Mouse (Mus musculus) forebrain, embryonic 13.5 days (tissue): Measurements from ENCODE around the gene Zfp811. TPM values are rescaled to one million over a fixed set of nuclear protein-coding genes. Genes with fewer than 3 reads are reported as not detected.
"Not testable (repeated sequence)": the region's sequence is repeated elsewhere in the genome, so short reads cannot be mapped to it uniquely, and the experiment has no call there.

ENCODE experiments used
- ATAC-seq: fragments of 200-750 bp; cut with Nextera tagmentation; 2 replicates; pipeline ENCODE4 v1.8.0; 2017
- H3K27ac ChIP-seq: fragments of 300-500 bp; sonication (generic); 2 replicates; pipeline ENCODE4 v1.5.1; 2015; ENCODE audit warnings: inconsistent platforms, mild to moderate bottlenecking, moderate library complexity
- H3K27me3 ChIP-seq: fragments of 300-500 bp; sonication (generic); 2 replicates; pipeline ENCODE4 v1.6.1; 2015; ENCODE audit warnings: mild to moderate bottlenecking, inconsistent platforms
- H3K36me3 ChIP-seq: fragments of 300-500 bp; sonication (generic); 2 replicates; pipeline ENCODE4 v1.6.1; 2015; ENCODE audit warnings: mild to moderate bottlenecking, inconsistent platforms; ENCODE audit not compliant: poor library complexity, severe bottlenecking
- H3K4me1 ChIP-seq: fragments of 300-500 bp; sonication (generic); 2 replicates; pipeline ENCODE4 v1.6.1; 2015; ENCODE audit warnings: inconsistent platforms
- H3K4me2 ChIP-seq: fragments of 300-500 bp; sonication (generic); 2 replicates; pipeline ENCODE4 v1.6.1; 2015; ENCODE audit warnings: inconsistent platforms, mild to moderate bottlenecking, moderate library complexity
- H3K4me3 ChIP-seq: fragments of 300-500 bp; sonication (generic); 2 replicates; pipeline ENCODE4 v1.5.1; 2015; ENCODE audit warnings: mild to moderate bottlenecking, inconsistent platforms
- H3K9ac ChIP-seq: fragments of 300-500 bp; sonication (generic); 2 replicates; pipeline ENCODE4 v1.6.1; 2015; ENCODE audit warnings: mild to moderate bottlenecking, inconsistent platforms
- H3K9me3 ChIP-seq: fragments of 300-500 bp; sonication (generic); replicated peaks from 2 replicates; pipeline ENCODE4 v1.6.1; 2016; ENCODE audit warnings: inconsistent platforms
- WGBS: fragments of 180-500 bp; shearing (Covaris S2); methylation state at CpG from one replicate; pipeline ENCODE4 v1.1.7; 2015; 5-methylcytosine and 5-hydroxymethylcytosine counted together
- polyA plus RNA-seq: library from polyadenylated mRNA; unstranded; fragments of >200 nt; fragmentation: Nextera tagmentation; extraction: Ambion mirVana; gene quantifications from 2 replicates; pipeline ENCODE4 v1.2.1, GENCODE M21; 2015

Gene Zfp811
- polyA plus RNA-seq: 38.7 and 42.4 TPM in 2 replicates

- 1% methylated on average over 17 of the region's 17 CpGs for WGBS
- Histone ChIP-seq H3K4me2 (peak within 1 kb of the TSS; percentile 68), H3K27ac (peak within 1 kb of the TSS; percentile 92), H3K4me3 (peak within 1 kb of the TSS; percentile 63), H3K9ac (peak within 1 kb of the TSS; percentile 84), H3K4me1 (peaks cover 30% of the 10 kb centered on the region), H3K36me3 (peaks cover 6% of the 10 kb centered on the region), H3K27me3 (no peaks in the 10 kb centered on the region), H3K9me3 (no peaks in the 10 kb centered on the region)
- ATAC-seq: peak; percentile 93
These were observed at the start of gene Zfp811 for GRCm38 (mm10) chr17:32809544-32810374. Gene Zfp811, minus strand, starts transcription at chr17:32809931.

- H3K27me3 ChIP-seq, H3K4me3 ChIP-seq, H3K9ac ChIP-seq, H3K27ac ChIP-seq, H3K4me1 ChIP-seq, H3K9me3 ChIP-seq, ATAC-seq, H3K4me2 ChIP-seq, H3K36me3 ChIP-seq: not testable (repeated sequence)
- WGBS: 85% methylated on average over 4 of the region's 6 CpGs
These were observed 47.0 kb upstream of the Zfp811 start for GRCm38 (mm10) chr17:32856713-32857112.

GRCm38 (mm10) chr17:32851581-32851980, 41.9 kb upstream of the Zfp811 start:
- Histone ChIP-seq H3K9me3 (no peaks in the 10 kb centered on the region), H3K36me3 (no peaks in the 10 kb centered on the region), H3K9ac (no peak overlapping the region), H3K4me3 (no peak overlapping the region), H3K27me3 (no peaks in the 10 kb centered on the region), H3K4me2 (no peak overlapping the region), H3K27ac (no peak overlapping the region), H3K4me1 (no peaks in the 10 kb centered on the region)
- 19% methylated on average over 7 of the region's 7 CpGs for WGBS
- ATAC-seq: no peak

DNA sequence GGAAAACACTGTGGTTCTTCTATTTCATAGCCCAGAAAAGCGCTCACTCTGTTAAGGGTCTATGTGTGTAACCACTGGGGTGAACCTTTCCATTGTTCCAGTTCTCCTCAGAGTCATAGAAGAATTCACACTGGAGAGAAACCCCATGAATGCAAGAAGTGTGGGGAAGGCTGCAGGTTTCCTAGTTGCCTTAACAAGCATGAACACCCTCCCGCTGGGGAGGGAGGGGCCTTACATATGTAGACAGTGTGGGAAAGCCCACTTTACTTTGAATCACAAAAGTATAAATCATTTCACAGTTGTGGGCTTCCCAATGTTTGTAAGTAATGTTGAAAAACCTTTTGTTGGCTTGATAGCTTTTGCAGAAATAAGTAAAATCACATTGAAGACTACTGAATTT, 31.7 kb upstream of the Zfp811 start:
- ATAC-seq: no peak

DNA sequence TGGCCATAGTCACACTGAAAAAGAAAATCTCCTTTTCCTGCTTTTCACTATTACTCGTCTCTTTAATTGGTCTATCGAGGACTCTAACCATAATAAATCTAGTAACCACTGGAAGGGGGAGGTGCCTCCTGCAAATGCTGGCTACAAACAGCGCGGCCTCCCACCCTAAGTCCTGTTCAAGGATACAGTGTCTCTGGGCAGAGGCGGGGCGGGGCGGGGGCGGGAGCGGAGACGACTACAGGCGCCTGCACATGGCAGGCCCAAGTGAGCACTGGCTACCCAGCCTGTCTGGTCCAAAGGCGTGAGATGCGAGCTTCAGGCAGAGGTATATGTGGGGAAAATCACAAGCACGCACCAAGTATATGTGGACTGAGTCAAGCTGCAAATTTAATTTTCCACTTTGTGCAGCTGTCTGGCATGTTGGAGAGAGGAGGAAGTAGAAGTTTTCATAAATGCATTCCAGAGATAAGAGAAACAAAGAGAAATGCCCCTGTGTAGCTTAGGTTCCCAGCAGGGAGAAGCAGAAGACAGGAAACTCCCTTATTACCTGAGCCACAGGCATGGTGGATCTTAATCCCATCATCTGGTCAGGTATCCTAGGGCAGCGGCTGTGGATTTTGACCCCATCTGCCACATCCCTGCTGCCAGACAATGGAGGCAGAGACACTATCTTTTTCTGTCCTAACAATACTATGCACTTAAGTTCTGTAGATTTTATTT, 29.5 kb upstream of the Zfp811 start:
- Histone ChIP-seq H3K36me3 (no peaks in the 10 kb centered on the region), H3K27me3 (no peaks in the 10 kb centered on the region), H3K4me2 (no peak overlapping the region), H3K4me1 (no peaks in the 10 kb centered on the region), H3K27ac (no peak overlapping the region), H3K4me3 (no peak overlapping the region), H3K9me3 (no peaks in the 10 kb centered on the region), H3K9ac (no peak overlapping the region)
- ATAC-seq: no peak
- 39% methylated on average over 15 of the region's 15 CpGs for WGBS

More for the DNA sequence above, 31.7 kb upstream of the Zfp811 start:
- 71% methylated on average over 2 of the region's 2 CpGs for WGBS
- Histone ChIP-seq H3K9me3 (no peaks in the 10 kb centered on the region), H3K4me1 (no peaks in the 10 kb centered on the region), H3K4me2 (no peak overlapping the region), H3K36me3 (no peaks in the 10 kb centered on the region), H3K27me3 (no peaks in the 10 kb centered on the region), H3K9ac (no peak overlapping the region), H3K27ac (no peak overlapping the region), H3K4me3 (no peak overlapping the region)

- WGBS: 32% methylated on average over 3 of the region's 3 CpGs
- no peak overlapping the region for H3K27ac ChIP-seq
- H3K4me1 ChIP-seq: peaks cover 18% of the 10 kb centered on the region
- no peaks in the 10 kb centered on the region; the same call in 1 of the 2 replicates for H3K9me3 ChIP-seq
- no peak overlapping the region for H3K9ac ChIP-seq
- no peaks in the 10 kb centered on the region for H3K27me3 ChIP-seq
- H3K4me3 ChIP-seq: peak overlapping the region; percentile 88
- H3K4me2 ChIP-seq: peak overlapping the region; percentile 78
- ATAC-seq: no peak
- peaks cover 18% of the 10 kb centered on the region for H3K36me3 ChIP-seq
These were observed 20.7 kb upstream of the Zfp811 start for GRCm38 (mm10) chr17:32830418-32830782.

DNA sequence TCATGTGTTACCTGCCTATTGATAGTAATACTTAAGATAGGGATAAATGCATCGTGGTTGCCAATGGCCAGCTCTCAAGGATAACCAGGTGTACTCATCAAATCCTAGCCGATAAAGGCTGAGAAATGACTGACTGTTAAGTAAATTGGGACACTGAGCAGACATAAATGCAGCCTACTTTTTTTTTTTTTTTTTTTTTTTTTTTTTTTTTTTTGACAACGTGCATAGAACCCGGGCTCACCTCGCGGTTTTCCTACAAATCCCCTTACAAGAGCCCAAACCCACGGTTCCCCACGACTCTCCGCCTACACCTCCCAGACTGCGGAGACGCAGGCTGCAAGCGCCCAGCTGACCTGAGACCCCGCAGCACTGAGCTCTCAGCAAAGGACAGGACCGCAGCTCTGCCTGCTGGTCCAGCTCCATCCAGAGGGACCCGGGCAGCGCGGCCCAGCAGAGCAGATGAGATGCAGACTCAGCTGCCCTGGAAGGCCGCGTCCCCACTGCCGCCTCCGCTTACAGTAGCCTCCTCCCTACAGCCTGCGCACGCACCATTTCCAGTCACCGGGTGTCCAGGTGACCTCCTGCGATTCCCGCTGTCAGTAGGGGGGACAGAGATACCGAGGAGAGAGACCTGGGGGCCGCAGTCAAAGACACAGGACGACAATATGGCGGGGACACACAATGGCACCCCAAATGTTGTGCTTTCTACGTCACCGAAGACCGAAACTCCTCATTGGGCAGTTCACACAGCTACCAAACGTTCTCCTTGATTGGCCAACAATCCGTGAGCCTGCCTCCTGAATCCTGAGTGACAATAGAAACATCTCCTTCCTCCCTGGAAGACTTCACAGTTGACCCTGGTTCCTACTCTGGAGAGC, 20.0 kb upstream of the Zfp811 start, which contains the start of gene Zfp799:
Gene Zfp799, minus strand, starts transcription at position 722 of the 878 bp plus-strand sequence.
- H3K4me3 ChIP-seq: peak within 1 kb of the TSS; percentile 88
- no peaks in the 10 kb centered on the region for H3K27me3 ChIP-seq
- H3K4me1 ChIP-seq: peaks cover 18% of the 10 kb centered on the region
- peak within 1 kb of the TSS; percentile 78 for H3K4me2 ChIP-seq
- peak; percentile 99 for ATAC-seq
- H3K27ac ChIP-seq: peak within 1 kb of the TSS; percentile 74
- peak within 1 kb of the TSS; percentile 95 for H3K9ac ChIP-seq
- peaks cover 24% of the 10 kb centered on the region for H3K36me3 ChIP-seq
- 2% methylated on average over 35 of the region's 35 CpGs for WGBS
- H3K9me3 ChIP-seq: no peaks in the 10 kb centered on the region; the same call in 1 of the 2 replicates

DNA sequence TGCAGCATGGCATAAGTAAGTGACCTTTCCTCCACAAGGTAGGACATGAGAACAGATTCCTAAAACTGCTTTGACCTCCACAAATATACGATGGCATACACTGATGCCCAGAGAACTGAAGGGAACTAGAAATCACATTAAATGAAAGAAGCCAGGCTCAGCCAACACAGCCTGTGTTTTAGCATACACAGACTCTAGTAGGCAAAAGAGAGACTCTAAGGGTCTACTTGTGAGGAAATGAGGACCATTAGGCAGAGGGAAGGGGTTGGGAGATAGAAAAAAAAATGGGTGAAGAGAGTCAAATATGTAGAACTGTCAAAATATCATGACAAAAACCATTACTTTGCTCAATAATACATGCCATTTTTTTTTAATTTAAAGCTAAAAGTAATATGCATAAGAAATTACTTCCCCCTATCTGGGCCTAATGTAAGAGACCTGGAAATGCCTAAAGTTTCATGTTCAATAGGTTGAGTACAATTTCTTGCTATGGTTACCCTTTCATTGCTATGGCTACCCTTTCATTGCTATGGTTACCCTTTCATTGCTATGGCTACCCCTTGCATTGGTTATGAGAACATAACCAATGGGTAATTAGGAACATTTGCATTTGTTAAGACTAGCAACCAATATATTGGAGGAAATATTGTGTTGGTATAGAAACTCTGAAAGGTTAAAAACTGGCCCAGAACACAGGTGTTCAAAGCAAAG, 6.5 kb upstream of the Zfp811 start:
- WGBS: 66% methylated on average over 1 of the region's 1 CpGs
- Histone ChIP-seq H3K4me2 (peak overlapping the region; percentile 26; the same call in 1 of the 2 replicates), H3K4me3 (no peak overlapping the region), H3K9ac (no peak overlapping the region), H3K27me3 (no peaks in the 10 kb centered on the region), H3K27ac (0 out of 2 replicates have a peak overlapping the region, but pooled peaks have one; percentile 1), H3K36me3 (peaks cover 50% of the 10 kb centered on the region), H3K4me1 (peaks cover 10% of the 10 kb centered on the region), H3K9me3 (no peaks in the 10 kb centered on the region)
- ATAC-seq: peak; percentile 72

DNA sequence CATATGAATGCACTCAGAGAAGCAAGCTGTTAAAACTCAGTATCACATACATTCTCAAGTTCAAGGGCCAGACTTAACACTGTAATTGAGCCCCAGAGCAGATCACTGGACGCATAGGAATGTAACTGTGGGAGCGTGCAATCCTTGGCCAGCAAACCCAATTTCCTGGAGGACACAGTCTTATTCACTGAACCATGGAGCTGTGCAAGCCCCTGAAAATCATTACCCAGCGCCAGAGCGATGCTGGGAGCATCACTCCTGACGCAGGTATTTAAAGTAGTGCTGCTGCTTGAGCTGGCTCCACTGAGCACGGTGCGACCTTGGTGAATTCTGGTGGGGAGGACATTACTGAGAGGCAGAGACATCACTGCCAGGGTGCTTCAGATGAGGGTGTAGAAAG, 4.4 kb upstream of the Zfp811 start:
- 88% methylated on average over 7 of the region's 7 CpGs for WGBS
- no peak overlapping the region for H3K4me3 ChIP-seq
- peaks cover 32% of the 10 kb centered on the region for H3K36me3 ChIP-seq
- ATAC-seq: no peak
- H3K27me3 ChIP-seq: no peaks in the 10 kb centered on the region
- no peaks in the 10 kb centered on the region for H3K9me3 ChIP-seq
- H3K9ac ChIP-seq: no peak overlapping the region
- H3K4me2 ChIP-seq: no peak overlapping the region
- H3K4me1 ChIP-seq: peaks cover 12% of the 10 kb centered on the region
- H3K27ac ChIP-seq: no peak overlapping the region

DNA sequence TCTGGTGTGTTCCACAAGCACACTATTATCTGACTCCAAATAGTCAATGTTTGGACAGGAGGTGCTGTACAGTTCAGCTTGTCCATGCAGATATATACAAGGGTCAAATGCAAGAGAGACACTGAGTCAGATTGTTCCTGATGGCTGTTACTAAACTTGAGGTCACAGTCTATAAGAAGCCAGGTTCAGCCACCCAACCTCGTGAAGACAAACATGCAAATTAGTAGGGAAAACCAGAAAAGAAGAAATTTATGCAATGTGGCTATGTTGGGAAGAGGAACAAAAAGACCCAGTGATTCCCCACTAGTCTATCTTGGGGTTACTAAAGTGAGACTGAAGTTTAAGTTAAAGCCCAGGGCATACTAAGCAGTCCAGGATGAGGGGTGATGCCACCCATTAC, 917 bp upstream of the Zfp811 start:
- H3K27ac ChIP-seq: no peak overlapping the region
- H3K4me1 ChIP-seq: peaks cover 30% of the 10 kb centered on the region
- H3K36me3 ChIP-seq: peaks cover 12% of the 10 kb centered on the region
- no peak overlapping the region for H3K4me3 ChIP-seq
- no peaks in the 10 kb centered on the region for H3K27me3 ChIP-seq
- no peak for ATAC-seq
- 21% methylated on average over 1 of the region's 1 CpGs for WGBS
- 0 out of 2 replicates have a peak overlapping the region, but pooled peaks have one; percentile 68 for H3K4me2 ChIP-seq
- no peak overlapping the region for H3K9ac ChIP-seq
- no peaks in the 10 kb centered on the region for H3K9me3 ChIP-seq

- Histone ChIP-seq H3K27ac (peak overlapping the region; percentile 92), H3K9me3 (no peaks in the 10 kb centered on the region), H3K27me3 (no peaks in the 10 kb centered on the region), H3K4me3 (peak overlapping the region; percentile 63), H3K4me2 (peak overlapping the region; percentile 68), H3K36me3 (no peaks in the 10 kb centered on the region; the same call in 1 of the 2 replicates), H3K4me1 (peaks cover 30% of the 10 kb centered on the region), H3K9ac (peak overlapping the region; percentile 84)
- 4% methylated on average over 8 of the region's 8 CpGs for WGBS
- no peak for ATAC-seq
These were observed 810 bp downstream of the Zfp811 start for GRCm38 (mm10) chr17:32808921-32809320.
